Mouse (Mus musculus) neural tube, embryonic 14.5 days (tissue): ENCODE data around the gene Fcho2. TPM values are rescaled to one million over a fixed set of nuclear protein-coding genes. Genes with fewer than 3 reads are reported as not detected.
"Not testable (repeated sequence)": the region's sequence is repeated elsewhere in the genome, so short reads cannot be mapped to it uniquely, and the experiment has no call there.

Experiments used
- ATAC-seq: fragments of 200-750 bp; cut with Nextera tagmentation; 2 replicates; pipeline ENCODE4 v1.8.0; 2017; ENCODE audit warnings: low read depth, mild to moderate bottlenecking, moderate TSS enrichment, moderate library complexity
- H3K27ac ChIP-seq: fragments of 300-500 bp; sonication (generic); 2 replicates; pipeline ENCODE4 v1.5.1; 2014; ENCODE audit warnings: low read depth, mild to moderate bottlenecking, control low read depth, low read length, moderate library complexity, mixed read lengths
- H3K27me3 ChIP-seq: fragments of 300-500 bp; sonication (generic); 2 replicates; pipeline ENCODE4 v1.6.1; 2014; ENCODE audit warnings: low read length; ENCODE audit not compliant: control insufficient read depth, insufficient read depth
- H3K36me3 ChIP-seq: fragments of 300-500 bp; sonication (generic); 2 replicates; pipeline ENCODE4 v1.6.1; 2014; ENCODE audit warnings: low read length, mixed read lengths; ENCODE audit not compliant: control insufficient read depth, insufficient read depth
- H3K4me1 ChIP-seq: fragments of 300-500 bp; sonication (generic); 2 replicates; pipeline ENCODE4 v1.6.1; 2014; ENCODE audit warnings: low read length; ENCODE audit not compliant: control insufficient read depth, insufficient read depth
- H3K4me2 ChIP-seq: fragments of 300-500 bp; sonication (generic); 2 replicates; pipeline ENCODE4 v1.6.1; 2014; ENCODE audit warnings: mild to moderate bottlenecking, low read depth, low read length, control low read depth
- H3K4me3 ChIP-seq: fragments of 300-500 bp; sonication (generic); 2 replicates; pipeline ENCODE4 v1.5.1; 2014; ENCODE audit warnings: low read depth, low read length, control low read depth, mixed read lengths
- H3K9ac ChIP-seq: fragments of 300-500 bp; sonication (generic); replicated peaks from 2 replicates; pipeline ENCODE4 v1.6.1; 2014; ENCODE audit warnings: low read depth, mild to moderate bottlenecking, control low read depth, low read length, mixed read lengths
- H3K9me3 ChIP-seq: fragments of 300-500 bp; sonication (generic); 2 replicates; pipeline ENCODE4 v1.6.1; 2016; ENCODE audit warnings: low read length; ENCODE audit not compliant: control insufficient read depth
- WGBS: fragments of 180-500 bp; shearing (Covaris S2); extraction: QIAGEN DNeasy Blood & Tissue Kit; methylation state at CpG from one replicate; pipeline ENCODE4 v1.1.7; 2014; 5-methylcytosine and 5-hydroxymethylcytosine counted together
- polyA plus RNA-seq: library from polyadenylated mRNA; unstranded; fragments of >200 nt; fragmentation: Nextera tagmentation; extraction: Ambion mirVana; gene quantifications from 2 replicates; pipeline ENCODE4 v1.2.1, GENCODE M21; 2014

Gene Fcho2
- polyA plus RNA-seq, 1 experiment from 2014 or later = 28.3 TPM

- not testable (repeated sequence) for H3K4me1 ChIP-seq, H3K4me3 ChIP-seq, H3K27me3 ChIP-seq, H3K36me3 ChIP-seq, H3K9ac ChIP-seq, H3K9me3 ChIP-seq, H3K4me2 ChIP-seq, ATAC-seq, H3K27ac ChIP-seq
- WGBS = 95% methylated on average over 6 of the region's 6 CpGs
Measured at GRCm38 (mm10) chr13:98829026-98829425, 13.8 kb upstream of the Fcho2 start.

DNA sequence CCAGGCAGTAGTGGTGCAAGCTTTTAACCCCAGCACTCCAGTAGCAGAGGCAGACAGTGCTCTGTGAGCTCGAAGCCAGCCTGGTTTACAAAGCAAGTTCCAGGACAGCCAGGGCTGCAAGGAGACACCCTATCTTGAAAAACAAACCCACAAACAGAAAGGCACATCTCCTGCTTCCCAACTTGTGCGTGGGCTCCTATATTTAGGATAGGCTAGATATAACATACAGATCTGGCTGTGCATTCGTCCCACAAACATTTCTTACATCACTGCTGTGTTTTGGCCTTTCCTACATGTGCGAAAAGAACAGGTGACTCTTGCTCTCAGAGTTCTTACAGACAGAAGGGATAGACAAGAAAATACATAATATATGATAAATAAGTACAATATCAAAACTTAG lies 10.3 kb upstream of the Fcho2 start:
- H3K36me3 ChIP-seq = no peaks in the 10 kb centered on the region
- H3K4me3 ChIP-seq = no peak overlapping the region
- no peak for ATAC-seq
- no peak overlapping the region for H3K4me2 ChIP-seq
- no peaks in the 10 kb centered on the region for H3K4me1 ChIP-seq
- no peak overlapping the region for H3K9ac ChIP-seq
- no peak overlapping the region for H3K27ac ChIP-seq
- 89% methylated on average over 4 of the region's 4 CpGs for WGBS
- no peaks in the 10 kb centered on the region for H3K9me3 ChIP-seq
- no peaks in the 10 kb centered on the region for H3K27me3 ChIP-seq

- Histone ChIP-seq H3K4me2 (no peak overlapping the region), H3K4me1 (no peaks in the 10 kb centered on the region), H3K4me3 (no peak overlapping the region), H3K9ac (no peak overlapping the region), H3K27ac (no peak overlapping the region), H3K27me3 (no peaks in the 10 kb centered on the region), H3K9me3 (no peaks in the 10 kb centered on the region), H3K36me3 (no peaks in the 10 kb centered on the region)
- no peak for ATAC-seq
- WGBS = 77% methylated on average over 2 of the region's 2 CpGs
Measured at GRCm38 (mm10) chr13:98819094-98819493, 3.8 kb upstream of the Fcho2 start.

GRCm38 (mm10) chr13:98818205-98818604 lies 3.0 kb upstream of the Fcho2 start:
- H3K9me3 ChIP-seq = no peaks in the 10 kb centered on the region
- H3K9ac ChIP-seq = no peak overlapping the region
- no peaks in the 10 kb centered on the region for H3K4me1 ChIP-seq
- H3K4me3 ChIP-seq = no peak overlapping the region
- H3K27me3 ChIP-seq = no peaks in the 10 kb centered on the region
- no peak for ATAC-seq
- no peak overlapping the region for H3K4me2 ChIP-seq
- 44% methylated on average over 4 of the region's 4 CpGs for WGBS
- no peak overlapping the region for H3K27ac ChIP-seq
- H3K36me3 ChIP-seq = no peaks in the 10 kb centered on the region

DNA sequence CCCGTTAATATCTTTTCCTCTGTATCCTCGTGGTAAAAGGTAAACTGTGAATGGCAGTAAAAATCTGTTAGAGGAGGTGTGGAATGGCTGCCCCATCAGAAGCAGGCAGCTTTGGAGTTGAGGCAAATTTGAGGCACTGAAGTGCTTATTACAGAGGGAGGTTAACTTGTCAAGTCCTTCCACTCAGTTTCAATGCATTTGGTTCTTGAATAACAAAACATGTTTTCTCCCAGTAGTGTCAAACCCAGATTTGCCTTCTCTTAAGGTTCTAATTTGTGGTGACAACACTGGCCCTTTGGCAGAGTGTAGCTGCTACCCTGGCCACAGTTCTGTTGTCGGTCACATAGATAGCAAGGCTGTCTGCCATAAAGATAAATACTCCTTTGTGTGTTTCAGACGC lies 2.5 kb upstream of the Fcho2 start:
- Histone ChIP-seq H3K9ac (no peak overlapping the region), H3K4me3 (no peak overlapping the region), H3K9me3 (no peaks in the 10 kb centered on the region), H3K4me1 (no peaks in the 10 kb centered on the region), H3K36me3 (no peaks in the 10 kb centered on the region), H3K4me2 (no peak overlapping the region), H3K27ac (no peak overlapping the region), H3K27me3 (no peaks in the 10 kb centered on the region)
- WGBS = 23% methylated on average over 4 of the region's 4 CpGs
- no peak for ATAC-seq

DNA sequence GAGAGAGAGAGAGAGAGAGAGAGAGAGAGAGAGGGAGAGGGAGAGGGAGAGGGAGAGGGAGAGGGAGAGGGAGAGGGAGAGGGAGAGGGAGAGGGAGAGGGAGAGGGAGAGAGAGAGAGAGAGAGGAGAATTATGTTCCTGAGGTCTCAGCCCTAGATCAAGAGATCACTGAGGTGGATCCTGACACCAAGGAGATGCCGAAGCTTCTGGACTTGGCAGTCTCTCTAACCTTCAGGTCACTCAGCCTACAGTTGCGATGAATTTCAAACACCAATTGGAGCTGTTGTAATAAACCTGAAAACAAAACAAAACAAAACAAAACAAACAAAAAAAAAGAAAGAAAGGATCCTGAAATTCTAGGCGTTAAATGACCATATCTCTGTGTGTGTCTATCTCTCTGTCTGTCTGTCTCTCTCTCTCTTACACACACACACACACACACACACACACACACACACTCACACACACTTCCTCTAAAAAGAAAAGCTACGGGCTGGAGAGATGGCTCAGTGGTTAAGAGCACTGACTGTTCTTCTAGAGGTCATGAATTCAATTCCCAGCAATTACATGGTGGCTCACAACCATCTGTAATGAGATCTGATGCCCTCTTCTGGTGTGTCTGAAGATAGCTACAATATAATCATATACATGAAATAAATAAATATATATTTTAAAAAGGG lies 1.9 kb upstream of the Fcho2 start:
- not testable (repeated sequence) for H3K9ac ChIP-seq, H3K27ac ChIP-seq, H3K4me3 ChIP-seq, H3K9me3 ChIP-seq, H3K27me3 ChIP-seq, H3K36me3 ChIP-seq, H3K4me1 ChIP-seq, ATAC-seq, H3K4me2 ChIP-seq
- WGBS = 78% methylated on average over 4 of the region's 4 CpGs

DNA sequence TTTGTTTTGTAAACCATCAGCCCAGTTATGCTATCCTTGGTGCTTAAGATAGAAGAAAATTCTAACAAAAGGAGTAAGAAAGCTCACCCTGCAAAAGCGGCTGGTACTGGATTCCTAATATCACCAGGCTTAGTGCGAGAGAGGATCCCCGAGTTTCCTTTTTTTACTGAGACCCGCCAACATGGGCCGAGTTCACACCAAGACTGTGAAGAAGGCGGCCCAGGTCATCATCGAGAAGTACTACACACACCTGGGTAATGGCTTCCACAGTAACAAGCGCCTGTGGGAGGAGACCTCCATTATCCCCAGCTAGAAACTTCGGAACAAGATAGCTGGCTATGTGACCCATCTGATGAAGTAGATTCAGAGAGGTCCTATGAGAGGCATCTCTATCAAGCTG lies 1.3 kb upstream of the Fcho2 start:
- WGBS = 90% methylated on average over 9 of the region's 9 CpGs
- no peak overlapping the region for H3K9ac ChIP-seq
- no peaks in the 10 kb centered on the region for H3K27me3 ChIP-seq
- H3K9me3 ChIP-seq = no peaks in the 10 kb centered on the region
- no peak overlapping the region for H3K4me3 ChIP-seq
- no peak overlapping the region for H3K4me2 ChIP-seq
- no peak overlapping the region for H3K27ac ChIP-seq
- no peaks in the 10 kb centered on the region for H3K36me3 ChIP-seq
- H3K4me1 ChIP-seq = no peaks in the 10 kb centered on the region
- ATAC-seq = no peak

GRCm38 (mm10) chr13:98814275-98815040 lies 791 bp downstream of the Fcho2 start:
- H3K27ac ChIP-seq = peak overlapping the region; percentile 90
- H3K4me1 ChIP-seq = no peaks in the 10 kb centered on the region
- H3K9me3 ChIP-seq = no peaks in the 10 kb centered on the region
- H3K27me3 ChIP-seq = no peaks in the 10 kb centered on the region
- peak; percentile 68 for ATAC-seq
- H3K36me3 ChIP-seq = no peaks in the 10 kb centered on the region
- H3K4me3 ChIP-seq = peak overlapping the region; percentile 89
- peak overlapping the region; percentile 57 for H3K4me2 ChIP-seq
- H3K9ac ChIP-seq = peak overlapping the region; percentile 87
- WGBS = under 1% methylated on average over 65 of the region's 81 CpGs

GRCm38 (mm10) chr13:98813596-98814274 lies 1.5 kb downstream of the Fcho2 start:
- 0 out of 2 replicates have a peak overlapping the region, but pooled peaks have one; percentile 90 for H3K27ac ChIP-seq

More at GRCm38 (mm10) chr13:98813596-98814274, 1.5 kb downstream of the Fcho2 start:
- Histone ChIP-seq H3K4me2 (peak overlapping the region; percentile 57), H3K27me3 (no peaks in the 10 kb centered on the region), H3K4me3 (peak overlapping the region; percentile 89), H3K9ac (peak overlapping the region; percentile 87), H3K4me1 (no peaks in the 10 kb centered on the region), H3K9me3 (no peaks in the 10 kb centered on the region), H3K36me3 (no peaks in the 10 kb centered on the region)
- no peak for ATAC-seq
- WGBS = 25% methylated on average over 12 of the region's 12 CpGs
